Mouse (Mus musculus): ENCODE results near the gene Capn5.

GRCm38 (mm10) chr7:98199381-98199780 is 21.3 kb upstream of the Capn5 start, which contains the start of gene B3gnt6:
- TF ChIP-seq POLR2A (IDR thresholded peaks at IDR 0.05; ENCODE audit: low read depth, low read length): no peak
- no peak for TF ChIP-seq CTCF (IDR thresholded peaks at IDR 0.05; ENCODE audit: extremely low read depth, insufficient read depth, insufficient read length, insufficient replicate concordance)
